Mouse (Mus musculus) adrenal gland, postnatal 4 days (tissue): ENCODE measurements around the gene Elk4. TPM values are rescaled to one million over a fixed set of nuclear protein-coding genes. Genes with fewer than 3 reads are reported as not detected.

Experiments
- DNase-seq, 2 experiments: peaks; one replicate each; pipeline ENCODE4 v3.0.0; 2021 to 2022; ENCODE audit warnings: low spot score in 2 of 2, mixed read lengths in 2 of 2
- total RNA-seq, 2 experiments: library from RNA; stranded (reverse); gene quantifications; 2 replicates each; pipeline ENCODE4 v1.2.3; 2021

The Elk4 gene
- total RNA-seq, 2 experiments from 2014 or later: 130 to 135 TPM

- DNase-seq: no peak
Measured at GRCm38 (mm10) chr1:132061750-132062541, 54.5 kb downstream of the Elk4 start.

DNA sequence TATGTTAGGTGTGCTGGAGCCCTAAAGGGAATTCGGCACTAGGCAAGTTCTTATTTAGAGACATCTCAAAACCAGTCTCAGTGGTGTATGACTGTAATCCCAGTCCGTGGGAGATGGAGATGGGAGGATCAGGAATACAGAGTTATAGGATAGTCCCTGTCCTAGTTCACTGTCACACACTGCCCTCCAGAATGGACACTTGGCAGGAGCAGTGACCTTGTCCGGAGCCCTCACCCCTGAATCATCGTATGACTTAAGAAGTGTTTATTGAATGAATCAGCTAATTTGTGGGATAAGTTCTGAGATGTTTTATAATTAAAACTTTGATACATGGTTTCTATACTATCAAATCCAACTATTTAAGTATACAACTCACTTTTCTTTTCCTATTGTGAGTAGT, 55.7 kb downstream of the Elk4 start:
- no peak for DNase-seq

- DNase-seq: no peak
Measured at GRCm38 (mm10) chr1:132065001-132065400, 57.6 kb downstream of the Elk4 start.

DNA sequence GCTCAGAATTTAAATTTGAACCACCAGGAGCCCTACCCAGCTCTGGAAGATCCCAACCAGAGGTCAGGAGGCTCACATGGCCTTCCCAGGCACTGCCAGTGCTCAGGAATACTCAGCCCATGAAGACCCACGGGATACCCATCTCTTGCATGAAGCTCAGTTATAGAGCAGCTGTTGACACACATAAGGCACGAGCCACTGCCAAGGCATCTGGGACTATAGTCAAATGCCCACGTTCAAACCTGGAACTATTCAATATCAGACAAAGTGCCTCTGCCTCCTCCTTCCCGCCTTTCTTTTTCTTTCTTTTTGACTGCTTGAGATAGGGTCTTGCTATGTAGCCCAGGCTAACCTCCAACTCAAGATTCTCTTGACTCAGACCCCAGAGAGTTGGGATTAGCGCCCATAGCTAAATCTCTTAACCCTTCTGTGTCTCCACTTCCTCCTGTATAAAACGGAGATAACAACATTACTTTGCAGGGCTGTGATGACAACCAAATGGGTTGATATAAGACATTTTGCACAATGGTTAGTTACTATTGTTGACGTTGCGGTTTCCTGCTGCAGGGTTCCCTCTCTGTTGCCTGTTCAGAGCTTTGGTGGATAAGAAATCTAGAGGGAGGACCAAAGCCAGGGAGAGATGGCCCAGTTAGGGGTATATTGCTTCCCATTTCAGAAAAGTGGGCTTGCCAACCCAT, 58.2 kb downstream of the Elk4 start:
- no peak for DNase-seq

GRCm38 (mm10) chr1:132067261-132068255, 60.2 kb downstream of the Elk4 start, which contains the start of gene Mfsd4a:
Gene Mfsd4a, minus strand, starts transcription at chr1:132068062.
- DNase-seq: peak in 1 of 2 experiments; percentile 10

GRCm38 (mm10) chr1:132069436-132069835, 62.0 kb downstream of the Elk4 start:
- DNase-seq: no peak

GRCm38 (mm10) chr1:132070659-132071058, 63.3 kb downstream of the Elk4 start:
- DNase-seq: no peak

GRCm38 (mm10) chr1:132075576-132075975, 68.2 kb downstream of the Elk4 start:
- DNase-seq: no peak

- DNase-seq: no peak
Measured at GRCm38 (mm10) chr1:132078413-132078812, 71.0 kb downstream of the Elk4 start.

Other genes starting within 250 kb of the Elk4 start
- gene Pm20d1, start 210.2 kb upstream of the Elk4 start, total RNA-seq: 10 to 100 TPM; 11.0 to 11.5 TPM
- 10 to 100 TPM; 44.7 to 47.5 TPM for gene Slc41a1, start 180.1 kb upstream of the Elk4 start, total RNA-seq
- gene Rab29, start 140.4 kb upstream of the Elk4 start, total RNA-seq: 10 to 100 TPM; 15.1 to 18.0 TPM
- gene Nucks1, start 97.1 kb upstream of the Elk4 start, total RNA-seq: 100 to 1,000 TPM; 191 to 192 TPM
- gene Slc45a3, start 44.6 kb upstream of the Elk4 start, total RNA-seq: 10 to 100 TPM; 11.6 to 15.1 TPM
- 1 to 10 TPM; 4.9 to 6.3 TPM for gene Mfsd4a, start 60.5 kb downstream of the Elk4 start, total RNA-seq
- gene Cdk18, start 132.1 kb downstream of the Elk4 start, total RNA-seq: 10 to 100 TPM; 24.8 to 25.1 TPM
- under 1 TPM; 0.17 to 0.67 TPM for gene Lemd1, start 183.8 kb downstream of the Elk4 start, total RNA-seq
- gene AC124108.1, start 183.8 kb downstream of the Elk4 start, total RNA-seq: under 1 TPM; 0.17 to 0.25 TPM
- gene Gm10188, start 222.2 kb downstream of the Elk4 start, total RNA-seq: not detected